Mouse (Mus musculus) natural killer cell, adult 2 months (primary cell): ENCODE measurements at regions not wholly inside any gene's neighbourhood (a gene's known extent, or its start where the extent isn't known, plus 50 kb on each side); places are given as distances from the start of the nearest gene placed in this dataset.
A peak's percentile ranks its signal among the peaks of the same experiment; 100 is the strongest.

Source experiments
- DNase-seq, 2 experiments: peaks; one replicate each; pipeline ENCODE4 v3.0.0; 2022; ENCODE audit warnings: low spot score in 2 of 2

- DNase-seq: no peak
These were observed 54.0 kb upstream of the Cerkl start for GRCm38 (mm10) chr2:79510485-79511094.

DNA sequence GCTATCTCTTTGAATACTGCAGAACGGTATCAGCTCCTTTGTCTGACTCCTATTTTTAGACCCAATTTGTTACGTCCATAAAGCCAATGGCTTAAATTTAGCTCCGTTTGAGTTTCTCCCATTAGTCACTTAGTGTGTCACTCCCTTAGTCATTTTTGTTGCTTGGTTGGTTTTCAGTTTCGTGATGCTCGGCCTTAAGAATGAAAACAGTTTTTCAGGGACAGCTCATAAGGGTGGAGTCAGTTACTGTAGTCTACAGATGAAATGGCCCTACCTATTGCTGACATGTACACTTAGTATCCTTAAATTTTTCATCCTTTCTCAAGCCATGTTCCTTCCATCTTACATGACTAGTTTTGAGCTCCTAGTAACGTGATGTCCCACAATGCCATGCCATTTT lies 54.5 kb upstream of the Cerkl start:
- no peak for DNase-seq

GRCm38 (mm10) chr2:79511676-79512323 lies 55.2 kb upstream of the Cerkl start:
- peak; percentile 36 to 50 for DNase-seq

DNA sequence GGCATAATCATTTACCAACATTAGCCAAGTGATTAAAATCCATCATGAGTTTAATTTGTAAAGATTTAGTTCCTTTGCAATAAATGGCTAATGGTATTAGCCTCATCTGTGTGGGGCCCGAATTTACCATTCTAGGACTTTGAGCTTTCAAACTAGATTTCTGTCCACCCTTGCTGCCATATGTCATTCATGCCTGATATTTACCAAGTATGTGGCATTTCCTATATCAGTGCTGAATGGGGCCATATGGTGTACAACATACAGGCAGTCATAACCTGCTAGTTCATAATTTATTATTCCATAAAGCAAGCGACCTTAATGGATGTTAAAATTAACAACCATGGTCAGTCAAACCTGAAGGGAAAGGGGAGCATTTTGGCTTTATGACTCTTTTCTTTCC lies 55.8 kb upstream of the Cerkl start:
- no peak for DNase-seq

DNA sequence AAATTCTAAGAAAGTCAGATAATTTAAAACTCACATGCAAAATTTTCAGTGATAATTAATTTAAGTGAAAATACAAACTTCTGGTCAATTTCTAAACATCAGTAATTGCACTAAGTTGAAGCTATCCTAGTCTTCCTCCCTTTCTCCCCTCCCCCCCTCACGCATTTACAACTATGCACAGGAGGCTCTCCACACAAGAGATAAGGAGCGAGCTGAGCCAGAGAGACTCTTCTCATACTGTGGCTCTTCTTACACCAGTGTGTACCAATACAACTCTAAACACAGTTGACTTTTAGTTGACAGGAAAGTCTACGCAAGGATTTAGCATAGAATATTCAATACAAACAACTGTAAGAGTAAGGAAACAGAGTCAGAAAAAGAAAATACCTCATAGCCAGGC lies 57.1 kb upstream of the Cerkl start:
- no peak for DNase-seq

GRCm38 (mm10) chr2:79518046-79518750 lies 61.6 kb upstream of the Cerkl start:
- no peak for DNase-seq

DNA sequence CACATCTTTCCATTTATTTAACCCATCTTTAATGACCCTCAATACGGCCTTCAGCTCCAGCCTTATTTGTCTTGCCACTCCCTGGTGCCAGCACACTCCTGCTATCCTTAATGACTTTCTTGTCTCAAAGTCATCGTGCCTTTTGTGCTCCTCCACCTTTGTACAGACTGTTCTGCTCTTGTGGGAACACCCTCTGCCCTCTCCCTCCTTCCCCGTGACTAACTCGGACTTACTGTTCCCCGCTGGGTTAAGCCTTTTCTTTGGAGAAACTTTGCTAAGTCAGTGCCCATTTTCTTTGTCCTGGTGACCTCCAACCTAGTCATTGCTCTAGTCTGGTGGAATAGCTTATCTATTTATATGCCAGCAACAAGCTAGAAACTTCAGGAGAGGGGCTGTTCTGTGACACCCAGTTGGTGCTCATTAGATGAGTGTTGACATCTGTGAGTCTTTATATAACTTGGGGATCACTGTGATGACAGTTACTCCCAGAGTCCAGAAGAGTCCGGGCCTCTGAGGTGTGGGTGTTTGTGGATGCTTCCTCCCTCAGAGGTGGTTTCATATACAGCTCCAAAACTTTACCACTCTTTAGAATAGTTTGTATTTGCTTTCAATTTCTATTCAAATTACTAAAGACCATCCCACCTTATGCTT lies 63.3 kb upstream of the Cerkl start:
- no peak for DNase-seq

GRCm38 (mm10) chr2:79523441-79523840 lies 66.9 kb upstream of the Cerkl start:
- DNase-seq: no peak

GRCm38 (mm10) chr2:79527529-79527928 lies 70.9 kb upstream of the Cerkl start:
- DNase-seq: no peak

DNA sequence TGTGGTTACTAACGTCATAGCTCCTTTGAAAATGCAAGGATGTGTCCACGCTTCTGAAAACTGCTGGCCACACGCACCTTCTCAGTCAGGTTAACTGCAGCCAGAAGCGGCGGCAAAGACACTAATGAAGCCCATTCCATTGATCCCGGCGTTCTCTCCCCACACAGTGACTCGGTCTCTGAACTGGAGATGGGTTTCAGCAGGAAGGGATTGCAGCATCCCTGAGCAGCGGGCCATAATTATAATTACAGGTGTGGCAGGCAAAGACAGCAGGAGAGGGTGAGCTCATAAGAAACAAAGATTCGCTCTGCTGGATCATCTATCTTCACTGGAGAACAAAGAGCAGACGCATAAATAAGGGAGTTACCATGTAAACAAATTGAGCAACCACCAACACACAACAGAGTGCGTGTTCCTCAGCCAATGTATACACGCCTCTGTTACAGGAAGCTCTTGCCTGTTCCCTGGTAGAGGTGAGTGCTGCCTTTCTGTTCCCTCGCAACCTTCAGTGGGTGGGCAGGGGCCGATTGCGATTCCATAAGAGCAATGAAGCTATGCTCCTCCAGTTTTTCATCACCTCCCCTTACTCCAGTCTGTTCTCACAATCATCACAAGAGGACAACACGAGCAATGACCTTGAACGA lies 71.9 kb upstream of the Cerkl start:
- no peak for DNase-seq

GRCm38 (mm10) chr2:79529185-79529584 lies 72.6 kb upstream of the Cerkl start:
- DNase-seq: no peak

- DNase-seq: no peak
These were observed 76.1 kb upstream of the Cerkl start for GRCm38 (mm10) chr2:79532610-79533160.

- DNase-seq: no peak
These were observed 80.7 kb upstream of the Cerkl start for GRCm38 (mm10) chr2:79537126-79537875.

DNA sequence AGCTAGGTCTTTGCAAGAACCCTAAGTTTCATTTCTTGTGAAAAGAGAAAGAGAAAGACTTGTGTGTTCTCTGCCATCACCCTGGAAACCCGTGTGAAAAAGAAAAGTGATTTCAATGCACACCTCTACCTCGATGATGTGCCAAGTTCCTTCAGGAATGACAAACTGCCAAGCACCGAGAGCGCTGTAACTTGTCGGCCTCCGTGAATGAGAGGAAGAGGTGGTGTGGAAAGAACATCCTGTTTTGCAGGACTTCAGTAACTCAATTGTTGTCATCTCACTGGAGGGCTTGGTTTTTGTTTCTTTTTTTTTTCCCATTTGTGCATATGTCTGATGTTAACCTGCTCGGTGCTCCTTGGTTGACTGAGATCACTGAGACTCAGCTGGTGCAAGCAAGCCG lies 83.8 kb upstream of the Cerkl start:
- no peak for DNase-seq

GRCm38 (mm10) chr2:79542191-79542980 lies 85.8 kb upstream of the Cerkl start:
- DNase-seq: no peak

DNA sequence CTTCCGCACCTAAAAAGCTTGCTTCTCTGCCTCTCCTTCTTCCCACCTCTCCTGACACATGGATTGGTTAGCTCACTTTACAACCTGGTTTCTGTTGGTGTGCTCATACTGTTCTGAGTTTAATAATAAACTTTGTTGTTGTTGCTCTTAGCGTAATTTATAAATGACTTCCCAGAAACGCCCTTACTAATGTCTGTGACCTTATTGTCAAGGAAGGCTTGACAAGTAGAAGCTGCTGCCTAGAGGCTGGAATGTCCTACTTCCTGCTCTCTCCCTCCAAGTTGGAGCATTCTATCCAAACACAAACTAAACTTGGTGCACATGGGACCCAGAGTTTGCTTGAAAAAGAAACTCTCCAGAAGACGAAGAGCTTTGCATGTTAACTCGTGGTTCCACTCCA lies 86.9 kb upstream of the Cerkl start:
- DNase-seq: no peak

DNA sequence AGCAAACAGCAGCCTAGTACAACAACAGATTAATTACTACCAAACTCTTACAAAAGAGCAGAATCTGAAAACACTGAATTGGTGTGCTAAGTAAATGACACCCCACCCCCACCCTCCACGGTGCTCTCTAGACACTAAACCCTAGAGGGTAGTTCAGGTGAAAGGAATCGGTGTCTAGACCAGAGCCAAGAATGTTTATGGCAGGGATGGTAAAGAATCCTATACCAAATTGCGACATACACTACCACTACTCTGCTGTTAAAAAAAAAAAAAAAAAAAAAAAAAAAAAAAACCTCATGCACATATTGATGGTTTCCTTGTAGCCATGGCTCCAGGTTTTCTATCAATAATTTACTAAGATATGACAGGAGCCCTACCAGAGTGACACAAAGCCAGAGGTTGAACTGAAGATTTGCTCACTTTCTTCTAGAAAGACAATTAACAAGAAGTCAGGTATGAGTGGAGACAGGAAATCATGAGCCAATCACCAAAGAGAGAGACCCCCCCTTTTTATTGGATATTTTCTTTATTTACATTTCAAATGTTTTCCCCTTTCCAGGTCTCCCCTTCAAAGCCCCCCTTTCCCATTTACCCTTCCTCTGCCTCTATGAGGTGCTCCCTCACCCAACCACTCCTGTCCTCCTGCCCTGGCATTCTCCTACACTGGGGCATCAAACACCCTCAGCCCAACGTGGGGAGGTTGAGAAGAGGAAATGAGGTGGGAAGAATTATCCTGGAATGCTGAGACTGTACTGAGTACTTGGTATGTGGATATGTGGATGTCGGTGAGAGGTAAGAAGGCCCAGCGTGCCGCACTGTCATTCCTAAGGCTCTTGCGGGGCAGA lies 87.6 kb upstream of the Cerkl start:
- DNase-seq: no peak

- no peak for DNase-seq
These were observed 88.2 kb upstream of the Cerkl start for GRCm38 (mm10) chr2:79544793-79545260.

DNA sequence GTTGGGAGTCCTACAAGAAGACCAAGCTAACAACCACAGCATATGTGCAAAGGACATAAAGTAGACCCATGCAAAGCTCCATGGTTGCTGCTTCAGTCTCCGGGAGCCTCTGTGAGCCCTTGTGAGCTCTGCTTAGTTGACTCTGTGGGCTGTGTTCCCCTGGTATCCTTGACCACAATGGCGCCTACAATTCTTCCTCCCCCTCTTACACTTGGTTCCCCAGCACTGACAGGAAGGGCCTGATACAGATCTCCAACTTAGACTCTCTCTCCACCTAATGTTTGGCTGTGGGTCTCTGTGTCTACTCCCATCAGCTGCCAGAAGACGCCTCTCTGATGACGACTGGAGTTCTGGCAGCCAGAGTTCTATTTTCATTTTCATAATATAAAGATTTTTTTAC lies 88.9 kb upstream of the Itprid2 start:
- DNase-seq: no peak
